8 mouse cellular contexts compared by ENCODE assay signal in genomic region chr9:59751066-59751581, GRCm38 (mm10). TPM values are rescaled to one million over a fixed set of nuclear protein-coding genes. Genes with fewer than 3 reads are reported as not detected.
DNase-seq lines count a peak whose midpoint lies in the region; ATAC-seq and TF ChIP-seq lines count a peak whose summit lies in the region.

No protein-coding gene starts in this region.

- H3K9ac ChIP-seq in ES-E14 (ENCODE audit: insufficient read depth, low read depth, low read length, poor library complexity, severe bottlenecking) = peak overlapping the region; percentile 91
- H3K9ac ChIP-seq in forebrain, embryonic 16.5 days (replicated peaks; ENCODE audit: low read depth, low read length) = peak overlapping the region; percentile 87

- peak overlapping the region; percentile 90 to 92 for H3K4me3 ChIP-seq in ES-E14 (ENCODE audit: insufficient read depth in 1 of 2, low read depth in 1 of 2, low read length in 2 of 2, poor library complexity in 1 of 2, severe bottlenecking in 1 of 2)
- H3K4me3 ChIP-seq in bone marrow, adult 2 months (replicated peaks; ENCODE audit: control insufficient read depth, low read depth, low read length) = peak overlapping the region; percentile 92
- H3K4me3 ChIP-seq in forebrain, embryonic 16.5 days (replicated peaks; ENCODE audit: low read length) = peak overlapping the region; percentile 68
- H3K4me3 ChIP-seq in hindbrain, embryonic 10.5 days = peak overlapping the region; percentile 97

- WGBS in bone marrow, adult 2 months = under 1% methylated on average over 48 of the region's 49 CpGs
- under 1% methylated on average over 44 of the region's 49 CpGs for WGBS in forebrain, embryonic 16.5 days
- 1% methylated on average over 49 of the region's 49 CpGs for WGBS in hindbrain, embryonic 10.5 days

- peak overlapping the region; percentile 84 for H3K4me2 ChIP-seq in forebrain, embryonic 16.5 days (ENCODE audit: low read length)

- H3K4me1 ChIP-seq in ES-E14 (ENCODE audit: control insufficient read depth in 2 of 2, insufficient read depth in 2 of 2, low read length in 2 of 2, poor library complexity in 1 of 2) = peaks cover 2 to 4% of the 10 kb centered on the region in 2 experiments; a peak in 2 of 4 replicates
- H3K4me1 ChIP-seq in bone marrow, adult 2 months (ENCODE audit: control insufficient read depth, insufficient read depth, low read length) = peaks cover 1% of the 10 kb centered on the region
- H3K4me1 ChIP-seq in forebrain, embryonic 16.5 days (replicated peaks; ENCODE audit: control insufficient read depth, insufficient read depth, low read length) = peaks cover 15% of the 10 kb centered on the region
- H3K4me1 ChIP-seq in hindbrain, embryonic 10.5 days (replicated peaks) = peaks cover 24% of the 10 kb centered on the region

- in situ Hi-C loops in ES-E14 (cut with MboI; ENCODE audit: low sequenced_read_pairs in 2 of 2, unreplicated experiment in 2 of 2) = no loop called here

- peak overlapping the region; percentile 79 for H3K27ac ChIP-seq in ES-E14 (ENCODE audit: insufficient read depth, low read depth, low read length, poor library complexity, severe bottlenecking)
- peak overlapping the region; percentile 94 for H3K27ac ChIP-seq in bone marrow, adult 2 months (ENCODE audit: control insufficient read depth, insufficient read depth, low read depth, low read length, poor library complexity)
- peak overlapping the region; percentile 83 for H3K27ac ChIP-seq in forebrain, embryonic 16.5 days (ENCODE audit: low read length)
- peak overlapping the region; percentile 97 for H3K27ac ChIP-seq in hindbrain, embryonic 10.5 days

- ATAC-seq in forebrain, embryonic 16.5 days = peak; percentile 90

- no peaks in the 10 kb centered on the region for H3K36me3 ChIP-seq in ES-E14 (ENCODE audit: control insufficient read depth, insufficient read depth, low read length, poor library complexity, severe bottlenecking)
- H3K36me3 ChIP-seq in forebrain, embryonic 16.5 days (ENCODE audit: control insufficient read depth, insufficient read depth) = no peaks in the 10 kb centered on the region
- H3K36me3 ChIP-seq in hindbrain, embryonic 10.5 days = no peaks in the 10 kb centered on the region

- DNase-seq in ES-E14 (ENCODE audit: low read depth, low spot score) = peak; percentile 62
- no peak for DNase-seq in hindbrain, embryonic 10.5 days (ENCODE audit: low spot score)
- DNase-seq in layer of hippocampus, postnatal 36 days = peak; percentile 82 to 85
- peak; percentile 92 for DNase-seq in lung, postnatal 36 days
- DNase-seq in right cerebral cortex, postnatal 25 days = peak; percentile 85
- peak; percentile 90 to 91 for DNase-seq in urinary bladder, postnatal 36 days (ENCODE audit: low spot score in 2 of 2)

- TF ChIP-seq POLR2A in bone marrow, adult 2 months (IDR thresholded peaks at IDR 0.05; ENCODE audit: borderline replicate concordance, control insufficient read depth, low read depth, low read length) = peak; percentile 37; the same call in 1 of the 2 replicates

- no peak for TF ChIP-seq CTCF in bone marrow, adult 2 months (IDR thresholded peaks at IDR 0.05; ENCODE audit: control insufficient read depth, insufficient read depth, low read length)

- H3K27me3 ChIP-seq in forebrain, embryonic 16.5 days (replicated peaks; ENCODE audit: control insufficient read depth, insufficient read depth, low read length) = no peaks in the 10 kb centered on the region
- H3K27me3 ChIP-seq in hindbrain, embryonic 10.5 days (ENCODE audit: insufficient read depth, poor library complexity, severe bottlenecking) = no peaks in the 10 kb centered on the region

- H3K9me3 ChIP-seq in ES-E14 (ENCODE audit: control insufficient read depth, insufficient read depth, low read depth, low read length) = no peaks in the 10 kb centered on the region
- H3K9me3 ChIP-seq in forebrain, embryonic 16.5 days (ENCODE audit: control insufficient read depth, low read length) = no peaks in the 10 kb centered on the region
- H3K9me3 ChIP-seq in hindbrain, embryonic 10.5 days = no peaks in the 10 kb centered on the region

TF ChIP-seq in ES-E14, 5 proteins besides CTCF, POLR2A, EP300 and RAD21:
- TF ChIP-seq HCFC1 (IDR thresholded peaks at IDR 0.05; ENCODE audit: borderline replicate concordance, insufficient read depth, low read length) (no peak), ZC3H11A (IDR thresholded peaks at IDR 0.05; ENCODE audit: borderline replicate concordance, low read depth, low read length) (no peak), MAFK (IDR thresholded peaks at IDR 0.05; ENCODE audit: insufficient read depth, low read depth, low read length) (no peak), ZNF384 (IDR thresholded peaks at IDR 0.05; ENCODE audit: low read depth, low read length) (no peak), CHD2 (IDR thresholded peaks at IDR 0.05; ENCODE audit: low read depth, low read length) (no peak)

RNA-seq across cellular contexts. Expression of gene Myo9a, which starts 0.4 kb away (rescaled TPM):
- total RNA-seq in ES-E14 (2012; rRNA removed) = 13.0 and 17.0 TPM in 2 replicates
- polyA plus RNA-seq in bone marrow, adult 2 months (2011; ENCODE audit: insufficient read depth, insufficient read length, low replicate concordance, missing spikeins) = 2.8 and 7.5 TPM in 2 replicates
- 26.8 and 27.2 TPM in 2 replicates for polyA plus RNA-seq in forebrain, embryonic 16.5 days (2015; fragmentation: Nextera tagmentation; extraction: Ambion mirVana)
- 11.8 and 13.1 TPM in 2 replicates for polyA plus RNA-seq in hindbrain, embryonic 10.5 days (2016; fragmentation: Nextera tagmentation; extraction: Ambion mirVana)
- total RNA-seq in layer of hippocampus, postnatal 36 days (2021) = 10 to 100 TPM; 65.4 to 72.9 TPM

RNA-seq across cellular contexts. Expression of gene Senp8, which starts 0.6 kb away (rescaled TPM):
- total RNA-seq in ES-E14 (2012; rRNA removed) = 5.0 and 6.1 TPM in 2 replicates
- 1.1 and 3.5 TPM in 2 replicates for polyA plus RNA-seq in bone marrow, adult 2 months (2011; ENCODE audit: insufficient read depth, insufficient read length, low replicate concordance, missing spikeins)
- polyA plus RNA-seq in forebrain, embryonic 16.5 days (2015; fragmentation: Nextera tagmentation; extraction: Ambion mirVana) = 10.2 and 11.7 TPM in 2 replicates
- 19.7 and 20.9 TPM in 2 replicates for polyA plus RNA-seq in hindbrain, embryonic 10.5 days (2016; fragmentation: Nextera tagmentation; extraction: Ambion mirVana)
- 10 to 100 TPM in 1 of 2 experiments, 1 to 10 TPM in 1; 9.7 to 11.5 TPM for total RNA-seq in layer of hippocampus, postnatal 36 days (2021)
